Mouse (Mus musculus): ENCODE results near the gene Uts2r. TPM values are rescaled to one million over a fixed set of nuclear protein-coding genes. Genes with fewer than 3 reads are reported as not detected.

Gene Uts2r
- total RNA-seq, 1 experiment from 2014 or later, result not detected

DNA sequence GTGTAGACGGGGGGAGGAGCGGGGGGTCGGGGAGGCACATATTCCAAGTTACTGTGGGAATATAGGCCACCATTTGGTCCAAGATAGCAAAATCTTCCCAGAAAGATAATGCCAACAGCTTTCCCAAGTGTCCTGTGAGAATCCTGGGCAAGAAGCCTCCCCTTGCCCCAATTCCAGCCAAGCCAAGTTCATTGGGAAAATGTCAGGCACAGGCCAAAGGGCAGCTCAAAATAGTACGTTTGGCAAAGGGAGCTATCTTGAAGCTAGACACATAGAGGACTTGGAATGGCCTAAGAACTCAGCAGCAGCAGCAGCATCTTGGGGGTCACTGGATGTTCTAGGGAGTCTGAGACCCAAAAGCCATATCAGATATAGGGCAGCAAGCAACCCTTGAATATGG lies 3.7 kb downstream of the Uts2r start:
- no peak for DNase-seq

DNA sequence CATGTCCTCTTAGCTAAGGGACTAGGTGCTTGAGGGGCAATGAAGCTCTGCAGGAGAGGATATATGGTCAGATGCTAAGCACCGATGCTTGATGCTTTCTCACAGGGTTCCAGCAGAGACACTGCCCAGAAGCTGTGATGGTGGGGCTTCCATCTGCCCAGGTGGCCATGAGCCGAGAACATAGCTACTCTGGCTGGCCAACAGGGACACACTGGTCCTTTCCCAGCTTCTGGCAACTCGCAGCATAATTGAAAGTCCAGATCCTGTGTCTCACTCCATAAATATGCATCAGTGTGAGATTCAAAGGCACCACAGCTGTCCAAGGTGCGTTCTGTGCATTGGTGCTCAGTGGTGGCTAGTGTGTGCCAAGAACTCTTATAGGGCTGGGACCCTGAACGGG lies 13.1 kb downstream of the Uts2r start:
- no peak for DNase-seq

- no peak for DNase-seq
These were observed 14.2 kb downstream of the Uts2r start for GRCm38 (mm10) chr11:121174234-121174633.

DNA sequence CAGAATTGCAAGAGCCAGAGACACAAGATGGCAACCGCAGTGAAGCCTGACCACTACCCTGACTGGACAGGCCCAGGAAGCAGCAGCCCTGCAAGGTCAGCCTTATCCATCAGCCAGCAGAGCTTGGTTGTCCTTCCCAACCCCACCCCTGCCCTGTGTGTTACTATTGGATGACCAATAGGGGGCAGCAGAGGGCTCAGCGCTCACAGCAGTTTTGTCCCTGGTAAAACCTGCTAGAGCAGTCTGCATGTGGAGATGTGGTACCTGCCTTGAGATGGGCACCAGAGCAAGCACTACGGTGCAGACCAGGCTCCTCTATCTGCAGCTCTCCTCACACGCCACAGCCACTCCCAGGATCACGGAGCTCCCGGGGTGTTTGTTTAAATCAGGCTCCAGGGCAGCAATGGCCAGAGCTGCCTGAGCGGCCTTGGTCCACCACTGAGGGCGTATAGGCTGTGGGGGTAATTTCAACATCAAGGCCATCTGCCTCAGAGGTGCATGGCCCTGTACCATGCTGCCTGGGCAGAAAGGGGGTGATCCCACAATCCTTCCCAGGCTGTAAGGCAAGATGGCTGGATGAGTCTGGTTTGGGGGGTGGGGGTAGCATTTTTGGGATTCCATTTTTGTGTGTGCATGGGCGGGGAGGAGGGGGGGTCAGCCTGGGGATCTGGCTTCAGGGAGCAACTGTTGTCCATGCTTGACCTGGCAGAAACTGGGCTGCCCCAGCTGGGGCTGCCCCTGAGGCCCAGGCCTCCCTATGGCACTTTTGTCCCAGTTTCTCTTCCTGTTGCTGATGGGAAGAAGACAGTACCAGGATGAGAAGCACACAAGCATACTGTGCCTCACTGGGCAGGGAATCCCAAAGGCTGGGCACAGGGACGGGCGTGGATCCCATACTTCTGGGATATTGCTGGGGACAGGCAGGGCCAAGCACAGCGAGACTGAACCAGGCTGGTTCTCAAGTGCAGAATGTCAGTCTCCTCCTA lies 16.5 kb downstream of the Uts2r start:
- DNase-seq, result peak; percentile 59

DNA sequence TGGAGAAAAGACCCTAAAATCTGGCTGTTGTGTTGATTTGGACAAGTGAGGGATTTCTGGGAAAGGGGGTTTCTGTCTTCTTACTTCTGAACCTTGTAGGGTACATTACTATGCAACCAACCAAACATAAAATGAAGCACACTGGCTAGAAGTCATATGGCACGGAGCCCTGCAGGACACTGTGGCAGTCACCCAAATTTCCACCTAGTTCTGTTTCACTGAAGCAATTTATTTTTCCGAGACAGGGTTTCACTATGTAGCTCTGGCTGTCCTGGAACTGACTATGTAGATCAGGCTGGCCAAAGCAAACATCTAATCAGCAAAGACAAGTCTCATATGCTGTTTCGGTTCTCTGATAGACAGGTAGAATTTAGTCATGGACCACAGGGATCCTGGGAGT lies 29.6 kb downstream of the Uts2r start:
- DNase-seq, result no peak

DNA sequence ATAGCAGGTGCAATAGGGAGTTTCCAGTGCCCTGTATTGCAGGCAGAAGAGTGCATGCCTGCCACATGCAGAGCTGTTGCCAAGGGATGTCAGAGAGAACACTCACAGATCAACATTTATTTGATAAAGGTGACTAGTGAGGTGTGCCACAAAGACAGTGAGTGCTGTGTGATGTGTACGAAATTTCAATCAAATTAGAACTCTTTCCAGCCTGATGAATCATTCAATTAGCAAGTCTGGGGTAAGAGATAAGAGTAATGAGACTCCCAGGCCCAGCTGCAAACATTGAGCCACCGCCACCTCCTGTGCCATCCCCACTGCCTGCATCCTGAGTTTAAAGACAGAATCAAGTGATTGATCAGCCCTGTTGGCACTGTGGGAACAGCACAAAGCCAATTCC lies 32.7 kb downstream of the Uts2r start:
- DNase-seq, result no peak

DNA sequence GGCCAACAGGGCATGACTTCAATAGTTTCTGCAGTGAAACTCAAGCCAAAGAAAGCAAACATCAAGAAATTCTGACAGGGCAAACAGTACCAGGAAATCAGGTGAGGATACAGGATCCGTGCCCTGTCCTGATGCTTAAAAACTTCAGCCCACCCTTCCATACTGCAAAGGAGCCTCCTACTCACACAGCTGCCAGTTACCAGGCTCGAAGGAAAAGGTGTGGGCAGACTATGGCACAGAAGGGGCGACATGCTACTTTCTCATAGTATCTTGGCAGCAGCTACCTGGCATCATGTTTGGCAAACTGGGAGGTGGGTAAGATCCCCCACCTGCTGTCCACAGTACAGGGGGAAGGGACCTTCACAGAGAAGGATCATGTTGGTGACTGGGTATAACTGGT lies 33.3 kb downstream of the Uts2r start:
- DNase-seq, result no peak

- DNase-seq, result no peak
These were observed 38.6 kb downstream of the Uts2r start for GRCm38 (mm10) chr11:121198622-121199021.

GRCm38 (mm10) chr11:121199851-121200250 lies 39.8 kb downstream of the Uts2r start:
- no peak for DNase-seq

DNA sequence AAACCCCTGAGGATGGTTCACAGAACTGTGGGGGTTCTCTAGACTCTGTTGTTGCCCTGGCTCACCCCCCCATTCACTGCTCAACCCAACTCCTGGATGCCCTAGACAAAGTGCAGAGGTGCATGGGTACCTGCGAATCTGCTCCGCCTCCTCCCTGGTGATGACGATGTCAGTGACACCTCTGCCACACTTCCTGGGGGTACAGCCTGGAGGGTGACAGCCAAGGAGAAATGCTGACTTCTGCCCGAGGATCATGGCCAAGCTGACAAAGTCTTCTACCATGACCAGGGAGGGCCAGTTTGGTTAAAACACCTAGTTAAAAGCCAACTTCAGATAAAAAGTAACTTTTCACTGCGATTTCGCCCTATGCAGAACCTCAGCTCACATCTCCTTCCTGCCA lies 40.7 kb downstream of the Uts2r start:
- DNase-seq, result no peak

- DNase-seq, result no peak
These were observed 41.5 kb downstream of the Uts2r start for GRCm38 (mm10) chr11:121201436-121202198.

DNA sequence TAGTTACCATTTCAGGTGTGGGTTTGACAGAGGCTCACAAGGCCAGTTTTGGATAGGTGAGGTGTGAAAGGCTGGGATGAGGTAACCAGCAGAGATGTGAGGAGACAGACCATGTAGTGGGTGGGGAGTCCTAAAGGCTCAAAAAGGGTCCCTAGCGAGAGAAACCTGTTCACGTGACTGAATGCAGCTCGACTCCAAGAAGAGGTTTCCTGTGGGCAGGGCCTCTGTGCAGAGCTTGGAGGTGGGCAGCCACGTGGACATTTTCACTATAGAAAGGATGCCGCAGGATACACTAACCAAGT lies 43.7 kb downstream of the Uts2r start:
- no peak for DNase-seq

GRCm38 (mm10) chr11:121204161-121205006 lies 44.3 kb downstream of the Uts2r start, which contains the start of the genes Hexdc and Ogfod3:
Gene Hexdc, plus strand, starts transcription at chr11:121204433.
Gene Ogfod3, minus strand, starts transcription at chr11:121204711.
- DNase-seq, result peak; percentile 96

Other genes starting within 250 kb of the Uts2r start
- 12.1 and 13.3 TPM in 2 replicates for gene Ccdc57, start 227.4 kb upstream of the Uts2r start, total RNA-seq (2021)
- gene Slc16a3, start 211.8 kb upstream of the Uts2r start, total RNA-seq (2021), result 0.38 and 0.85 TPM in 2 replicates
- 117 and 144 TPM in 2 replicates for gene Csnk1d, start 168.9 kb upstream of the Uts2r start, total RNA-seq (2021)
- not detected in 2 replicates for gene Cd7, start 120.9 kb upstream of the Uts2r start, total RNA-seq (2021)
- not detected in 2 replicates for gene Sectm1b, start 96.7 kb upstream of the Uts2r start, total RNA-seq (2021)
- not detected in 2 replicates for gene Sectm1a, start 79.1 kb upstream of the Uts2r start, total RNA-seq (2021)
- not detected in 2 replicates for gene Tex19.2, start 41.6 kb upstream of the Uts2r start, total RNA-seq (2021)
- gene Tex19.1, start 14.1 kb upstream of the Uts2r start, total RNA-seq (2021), result not detected in 2 replicates
- 9.2 and 17.1 TPM in 2 replicates for gene Hexdc, start 44.2 kb downstream of the Uts2r start, total RNA-seq (2021)
- 25.0 and 26.2 TPM in 2 replicates for gene Ogfod3, start 44.4 kb downstream of the Uts2r start, total RNA-seq (2021)
- 21.1 and 24.8 TPM in 2 replicates for gene Cybc1, start 69.1 kb downstream of the Uts2r start, total RNA-seq (2021)
- 23.4 and 33.1 TPM in 2 replicates for gene Narf, start 77.0 kb downstream of the Uts2r start, total RNA-seq (2021)
- gene Foxk2, start 99.7 kb downstream of the Uts2r start, total RNA-seq (2021), result 38.7 and 51.6 TPM in 2 replicates
- gene Wdr45b, start 194.2 kb downstream of the Uts2r start, total RNA-seq (2021), result 50.2 and 68.6 TPM in 2 replicates
- 5.9 and 7.6 TPM in 2 replicates for gene Rab40b, start 228.0 kb downstream of the Uts2r start, total RNA-seq (2021)